Mouse (Mus musculus) right cerebral cortex, postnatal 4 days (tissue): ENCODE measurements around the gene Clic1.

Experiments
- DNase-seq: peaks from one replicate; pipeline ENCODE4 v3.0.0-alpha.2; 2022

Clic1 gene

DNA sequence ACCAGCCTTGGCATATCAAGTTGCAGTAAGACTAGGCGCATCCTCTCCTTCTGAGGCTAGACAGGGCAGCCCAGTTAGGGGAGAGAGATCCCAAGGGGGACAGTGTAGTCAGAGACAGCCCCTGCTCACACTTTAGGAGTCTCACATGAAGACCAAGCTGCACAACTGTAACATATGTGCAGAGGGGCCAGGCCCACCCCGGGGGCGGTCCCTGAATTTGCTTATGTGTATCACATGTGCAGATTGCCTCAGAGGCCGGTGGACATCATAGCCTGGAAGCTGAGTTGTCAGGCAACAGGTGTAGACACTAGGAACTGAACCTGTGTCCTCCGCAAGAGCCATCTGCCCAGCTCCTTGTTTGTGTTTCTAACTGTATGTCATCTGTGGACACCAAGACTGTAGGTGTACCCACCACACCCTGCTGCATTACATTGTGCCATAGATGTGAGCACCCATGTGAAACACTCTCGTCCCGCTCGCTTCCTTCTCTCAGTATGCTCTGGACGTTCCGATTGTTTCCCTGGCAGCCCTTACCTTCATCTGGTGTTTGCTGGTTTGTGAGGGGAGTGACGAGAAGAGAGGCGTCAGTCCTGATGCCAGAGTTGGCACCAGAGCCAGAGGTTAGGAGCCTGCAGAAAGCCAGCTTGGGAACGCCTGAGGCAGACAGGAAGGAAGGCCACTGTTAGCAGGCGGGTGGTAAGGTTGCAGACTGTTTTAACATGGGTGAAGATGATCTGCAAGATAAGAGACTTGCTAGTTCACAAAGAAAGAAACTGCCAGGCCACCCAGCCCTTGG, 42.8 kb downstream of the Clic1 start:
- DNase-seq = no peak

- DNase-seq = no peak
Measured at GRCm38 (mm10) chr17:35094475-35095365, 45.0 kb downstream of the Clic1 start.

DNA sequence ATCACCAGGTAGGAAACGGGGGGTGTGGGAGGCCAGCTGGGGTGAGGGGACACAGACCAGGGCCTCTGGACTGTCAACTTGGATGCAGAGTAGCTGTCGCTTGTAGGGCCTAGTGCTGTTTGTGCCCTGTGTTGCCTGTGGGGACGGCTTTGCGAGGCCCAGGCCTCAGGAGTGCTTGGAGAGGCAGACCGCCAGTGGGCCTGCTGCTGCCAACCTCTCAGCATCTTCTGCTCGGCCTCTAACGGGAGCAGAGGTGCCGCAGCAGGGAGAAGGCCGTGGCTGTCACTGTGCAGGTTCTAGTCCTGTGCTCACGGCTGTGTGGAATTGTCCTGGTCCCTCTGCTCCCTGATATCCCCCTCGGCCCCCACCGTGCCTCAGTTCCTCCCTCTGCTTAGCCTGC, 46.8 kb downstream of the Clic1 start:
- DNase-seq = no peak

DNA sequence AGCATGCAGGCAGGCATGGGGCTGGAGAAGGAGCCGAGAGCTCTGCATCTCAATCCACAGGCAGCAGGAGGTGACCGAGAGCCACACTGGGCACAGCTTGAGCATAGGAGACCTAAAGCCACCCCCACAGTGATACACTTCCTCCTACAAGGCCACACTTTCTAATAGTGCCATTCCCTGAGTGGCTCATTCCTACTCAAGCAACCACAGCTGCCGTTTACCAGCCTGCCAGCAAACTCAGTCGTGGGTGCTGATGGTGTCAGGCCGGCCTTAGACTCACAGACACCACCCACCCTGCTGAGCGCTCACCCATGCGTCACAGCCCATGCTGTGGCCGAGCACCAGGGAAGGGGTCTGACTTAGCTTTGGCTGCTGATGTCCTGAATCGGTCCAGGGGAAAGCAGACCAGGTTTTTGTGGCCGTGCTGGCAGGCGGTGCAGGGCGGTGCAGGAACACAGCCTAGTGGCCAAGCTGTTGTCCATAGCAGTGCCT, 47.4 kb downstream of the Clic1 start:
- DNase-seq = no peak

DNA sequence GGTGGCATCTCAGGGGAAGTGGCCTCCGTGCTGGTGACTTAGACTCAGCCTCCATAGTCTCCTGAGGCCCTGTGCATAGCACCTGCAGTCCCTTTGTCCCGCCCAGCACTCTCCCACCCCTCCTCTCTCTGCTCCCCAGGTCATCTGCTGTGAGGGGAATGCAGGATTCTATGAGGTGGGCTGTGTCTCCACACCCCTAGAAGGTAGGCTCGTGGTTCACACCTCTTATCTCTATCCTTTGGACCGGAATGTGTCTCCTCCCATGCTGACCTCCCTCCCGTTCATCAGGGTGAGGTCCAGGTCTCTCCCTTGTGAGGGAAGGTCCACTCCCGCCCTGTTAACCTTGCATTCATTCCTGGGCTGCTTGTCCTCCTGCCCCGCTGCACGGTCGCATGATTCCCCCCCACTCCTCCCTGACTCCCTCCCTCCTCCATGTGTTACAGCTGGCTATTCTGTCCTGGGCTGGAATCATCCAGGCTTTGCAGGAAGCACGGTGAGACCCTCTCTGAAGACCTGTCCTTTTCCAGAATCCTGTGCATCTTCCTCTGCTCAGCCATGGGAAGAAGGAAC, 50.5 kb downstream of the Clic1 start:
- DNase-seq = no peak

- no peak for DNase-seq
Measured at GRCm38 (mm10) chr17:35101161-35101560, 51.4 kb downstream of the Clic1 start.

GRCm38 (mm10) chr17:35102299-35102698, 52.5 kb downstream of the Clic1 start:
- DNase-seq = no peak

GRCm38 (mm10) chr17:35103221-35103690, 53.5 kb downstream of the Clic1 start:
- DNase-seq = no peak

DNA sequence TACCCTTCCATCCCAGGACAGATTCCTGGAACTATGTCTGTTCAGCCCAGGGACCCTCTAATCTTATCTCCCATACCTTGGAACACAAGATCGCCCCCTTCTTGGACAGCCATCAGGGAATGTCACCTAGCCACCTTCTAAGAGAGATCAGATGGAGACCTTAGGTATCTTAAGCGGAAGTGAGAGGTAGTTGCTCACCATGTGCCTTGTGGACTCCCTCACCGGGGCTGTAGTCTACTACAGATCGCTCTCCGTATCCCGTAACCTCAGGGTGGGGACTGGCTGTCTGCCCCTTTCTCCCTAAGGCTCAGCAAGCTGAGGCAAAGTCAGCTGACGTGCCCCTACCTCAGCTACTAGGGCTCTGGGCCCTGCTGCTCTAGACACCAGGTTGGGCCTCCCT, 54.3 kb downstream of the Clic1 start:
- no peak for DNase-seq

- no peak for DNase-seq
Measured at GRCm38 (mm10) chr17:35104754-35105153, 55.0 kb downstream of the Clic1 start.

- DNase-seq = peak; percentile 38
Measured at GRCm38 (mm10) chr17:35105740-35106389, 56.1 kb downstream of the Clic1 start.

DNA sequence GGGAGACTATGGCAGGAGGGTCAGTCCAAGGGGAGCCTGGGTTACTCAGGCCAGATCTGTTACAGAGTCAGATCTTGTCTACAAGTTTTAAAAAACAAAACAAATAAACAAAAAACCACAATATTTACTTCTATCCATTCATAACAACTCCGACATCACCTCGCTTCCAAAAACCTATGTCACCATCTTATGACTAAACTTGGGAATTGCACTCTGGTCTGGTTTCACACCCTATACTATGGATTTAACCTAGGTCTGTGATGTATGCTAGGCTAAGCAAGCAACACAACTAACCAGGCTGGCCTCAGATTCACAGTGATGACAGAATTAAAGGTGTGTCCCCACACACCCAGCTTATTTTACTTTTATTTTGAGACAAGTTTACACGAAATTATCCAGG, 56.8 kb downstream of the Clic1 start:
- no peak for DNase-seq

GRCm38 (mm10) chr17:35108097-35108496, 58.3 kb downstream of the Clic1 start, which contains the start of gene Ly6g5c:
Gene Ly6g5c, plus strand, starts transcription at chr17:35108279.
- no peak for DNase-seq
